Mouse (Mus musculus) bone marrow macrophage, adult 2 months (primary cell): ENCODE measurements around the gene Notum.

Experiments
- CTCF ChIP-seq: IDR thresholded peaks from 2 replicates; pipeline ENCODE4 v1.5.1; 2012; ENCODE audit warnings: low read depth, mild to moderate bottlenecking, low read length, moderate library complexity
- POLR2A ChIP-seq: IDR thresholded peaks from 2 replicates; pipeline ENCODE4 v1.6.1; 2012; ENCODE audit warnings: mild to moderate bottlenecking, low read depth, low read length, borderline replicate concordance

DNA sequence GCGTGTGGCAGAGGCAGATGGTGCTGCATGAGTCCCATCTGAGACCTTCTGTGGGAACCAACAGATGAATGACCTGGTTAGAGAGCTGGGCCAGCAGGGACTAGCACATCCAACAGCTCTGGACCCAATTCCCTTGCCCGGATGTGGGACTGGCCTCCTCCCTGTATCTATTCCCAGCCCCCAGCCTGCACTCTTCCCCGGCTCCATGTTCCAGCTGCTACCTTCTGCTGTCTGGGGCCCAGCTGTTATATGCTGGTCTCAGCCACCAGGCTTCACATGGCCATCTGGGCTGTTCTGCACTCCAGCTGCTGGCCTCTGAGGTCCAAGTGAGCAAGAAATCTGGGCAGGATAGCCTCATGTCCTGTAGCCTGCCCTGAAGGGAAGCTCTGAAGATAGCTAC, 4.4 kb upstream of the Notum start:
- TF ChIP-seq CTCF (no peak), POLR2A (no peak)
